Mouse (Mus musculus): ENCODE measurements around the gene Capsl. TPM values are rescaled to one million over a fixed set of nuclear protein-coding genes. Genes with fewer than 3 reads are reported as not detected.

Gene Capsl
- polyA plus RNA-seq (2014; fragmentation: Nextera tagmentation; extraction: Ambion mirVana) = 3.2 and 4.4 TPM in 2 replicates

GRCm38 (mm10) chr15:9435534-9436180 lies at the start of gene Capsl:
Gene Capsl, plus strand, starts transcription at chr15:9436028.
- Histone ChIP-seq H3K27me3 (ENCODE audit: control insufficient read depth, insufficient read depth, low read length) (no peaks in the 10 kb centered on the region), H3K27ac (ENCODE audit: low read depth, low read length) (no peak within 1 kb of the TSS), H3K9me3 (ENCODE audit: control insufficient read depth, low read length) (no peaks in the 10 kb centered on the region), H3K9ac (replicated peaks; ENCODE audit: low read depth, low read length) (no peak within 1 kb of the TSS), H3K4me2 (ENCODE audit: low read depth, low read length) (no peak within 1 kb of the TSS), H3K4me3 (ENCODE audit: low read depth, low read length) (no peak within 1 kb of the TSS), H3K4me1 (ENCODE audit: control insufficient read depth, insufficient read depth, low read length) (no peaks in the 10 kb centered on the region), H3K36me3 (ENCODE audit: control insufficient read depth, insufficient read depth, low read length) (no peaks in the 10 kb centered on the region)
- ATAC-seq (ENCODE audit: low read depth) = peak; percentile 82
- WGBS = 52% methylated on average over 12 of the region's 12 CpGs

GRCm38 (mm10) chr15:9409475-9409874 lies 26.4 kb upstream of the Capsl start:
- no peaks in the 10 kb centered on the region for H3K4me1 ChIP-seq (ENCODE audit: control insufficient read depth, insufficient read depth, low read length)
- no peaks in the 10 kb centered on the region for H3K27me3 ChIP-seq (ENCODE audit: control insufficient read depth, insufficient read depth, low read length)
- 91% methylated on average over 3 of the region's 3 CpGs for WGBS
- no peak overlapping the region for H3K4me2 ChIP-seq (ENCODE audit: low read depth, low read length)
- no peak overlapping the region for H3K4me3 ChIP-seq (ENCODE audit: low read depth, low read length)
- H3K36me3 ChIP-seq (ENCODE audit: control insufficient read depth, insufficient read depth, low read length) = no peaks in the 10 kb centered on the region
- no peak for ATAC-seq (ENCODE audit: low read depth)
- H3K9me3 ChIP-seq (ENCODE audit: control insufficient read depth, low read length) = no peaks in the 10 kb centered on the region
- no peak overlapping the region for H3K27ac ChIP-seq (ENCODE audit: low read depth, low read length)
- no peak overlapping the region for H3K9ac ChIP-seq (replicated peaks; ENCODE audit: low read depth, low read length)

GRCm38 (mm10) chr15:9421163-9421562 lies 14.7 kb upstream of the Capsl start:
- Histone ChIP-seq H3K9ac (replicated peaks; ENCODE audit: low read depth, low read length) (no peak overlapping the region), H3K27me3 (ENCODE audit: control insufficient read depth, insufficient read depth, low read length) (no peaks in the 10 kb centered on the region), H3K27ac (ENCODE audit: low read depth, low read length) (no peak overlapping the region), H3K9me3 (ENCODE audit: control insufficient read depth, low read length) (no peaks in the 10 kb centered on the region), H3K4me2 (ENCODE audit: low read depth, low read length) (no peak overlapping the region), H3K4me3 (ENCODE audit: low read depth, low read length) (no peak overlapping the region), H3K36me3 (ENCODE audit: control insufficient read depth, insufficient read depth, low read length) (no peaks in the 10 kb centered on the region), H3K4me1 (ENCODE audit: control insufficient read depth, insufficient read depth, low read length) (no peaks in the 10 kb centered on the region)
- no peak for ATAC-seq (ENCODE audit: low read depth)

- Histone ChIP-seq H3K4me2 (ENCODE audit: low read depth, low read length) (no peak overlapping the region), H3K4me1 (ENCODE audit: control insufficient read depth, insufficient read depth, low read length) (no peaks in the 10 kb centered on the region), H3K4me3 (ENCODE audit: low read depth, low read length) (no peak overlapping the region), H3K9ac (replicated peaks; ENCODE audit: low read depth, low read length) (no peak overlapping the region), H3K9me3 (ENCODE audit: control insufficient read depth, low read length) (no peaks in the 10 kb centered on the region), H3K36me3 (ENCODE audit: control insufficient read depth, insufficient read depth, low read length) (no peaks in the 10 kb centered on the region), H3K27ac (ENCODE audit: low read depth, low read length) (no peak overlapping the region), H3K27me3 (ENCODE audit: control insufficient read depth, insufficient read depth, low read length) (no peaks in the 10 kb centered on the region)
- no peak for ATAC-seq (ENCODE audit: low read depth)
These were observed 8.0 kb upstream of the Capsl start for GRCm38 (mm10) chr15:9427849-9428248.

GRCm38 (mm10) chr15:9429843-9430242 lies 6.0 kb upstream of the Capsl start:
- no peak overlapping the region for H3K27ac ChIP-seq (ENCODE audit: low read depth, low read length)
- H3K4me3 ChIP-seq (ENCODE audit: low read depth, low read length) = no peak overlapping the region
- no peaks in the 10 kb centered on the region for H3K4me1 ChIP-seq (ENCODE audit: control insufficient read depth, insufficient read depth, low read length)
- H3K4me2 ChIP-seq (ENCODE audit: low read depth, low read length) = no peak overlapping the region
- no peaks in the 10 kb centered on the region for H3K36me3 ChIP-seq (ENCODE audit: control insufficient read depth, insufficient read depth, low read length)
- H3K9me3 ChIP-seq (ENCODE audit: control insufficient read depth, low read length) = no peaks in the 10 kb centered on the region
- ATAC-seq (ENCODE audit: low read depth) = no peak
- H3K27me3 ChIP-seq (ENCODE audit: control insufficient read depth, insufficient read depth, low read length) = no peaks in the 10 kb centered on the region
- 94% methylated on average over 3 of the region's 3 CpGs for WGBS
- H3K9ac ChIP-seq (replicated peaks; ENCODE audit: low read depth, low read length) = no peak overlapping the region

GRCm38 (mm10) chr15:9451999-9452398 lies 16.2 kb downstream of the Capsl start:
- H3K27ac ChIP-seq (ENCODE audit: low read depth, low read length) = no peak overlapping the region
- 75% methylated on average over 1 of the region's 1 CpGs for WGBS
- H3K4me2 ChIP-seq (ENCODE audit: low read depth, low read length) = no peak overlapping the region
- H3K36me3 ChIP-seq (ENCODE audit: control insufficient read depth, insufficient read depth, low read length) = no peaks in the 10 kb centered on the region
- no peak overlapping the region for H3K9ac ChIP-seq (replicated peaks; ENCODE audit: low read depth, low read length)
- H3K9me3 ChIP-seq (ENCODE audit: control insufficient read depth, low read length) = no peaks in the 10 kb centered on the region
- H3K4me1 ChIP-seq (ENCODE audit: control insufficient read depth, insufficient read depth, low read length) = no peaks in the 10 kb centered on the region
- no peaks in the 10 kb centered on the region for H3K27me3 ChIP-seq (ENCODE audit: control insufficient read depth, insufficient read depth, low read length)
- H3K4me3 ChIP-seq (ENCODE audit: low read depth, low read length) = no peak overlapping the region
- no peak for ATAC-seq (ENCODE audit: low read depth)

GRCm38 (mm10) chr15:9452842-9453241 lies 17.0 kb downstream of the Capsl start:
- no peak for ATAC-seq (ENCODE audit: low read depth)
- Histone ChIP-seq H3K4me3 (ENCODE audit: low read depth, low read length) (no peak overlapping the region), H3K36me3 (ENCODE audit: control insufficient read depth, insufficient read depth, low read length) (no peaks in the 10 kb centered on the region), H3K9me3 (ENCODE audit: control insufficient read depth, low read length) (no peaks in the 10 kb centered on the region), H3K4me1 (ENCODE audit: control insufficient read depth, insufficient read depth, low read length) (no peaks in the 10 kb centered on the region), H3K27me3 (ENCODE audit: control insufficient read depth, insufficient read depth, low read length) (no peaks in the 10 kb centered on the region), H3K9ac (replicated peaks; ENCODE audit: low read depth, low read length) (no peak overlapping the region), H3K27ac (ENCODE audit: low read depth, low read length) (no peak overlapping the region), H3K4me2 (ENCODE audit: low read depth, low read length) (no peak overlapping the region)
- WGBS = 54% methylated on average over 1 of the region's 1 CpGs

- Histone ChIP-seq H3K27ac (ENCODE audit: low read depth, low read length) (no peak overlapping the region), H3K4me2 (ENCODE audit: low read depth, low read length) (no peak overlapping the region), H3K9ac (replicated peaks; ENCODE audit: low read depth, low read length) (no peak overlapping the region), H3K9me3 (ENCODE audit: control insufficient read depth, low read length) (no peaks in the 10 kb centered on the region), H3K4me3 (ENCODE audit: low read depth, low read length) (no peak overlapping the region), H3K36me3 (ENCODE audit: control insufficient read depth, insufficient read depth, low read length) (no peaks in the 10 kb centered on the region), H3K27me3 (ENCODE audit: control insufficient read depth, insufficient read depth, low read length) (no peaks in the 10 kb centered on the region), H3K4me1 (ENCODE audit: control insufficient read depth, insufficient read depth, low read length) (no peaks in the 10 kb centered on the region)
- 84% methylated on average over 4 of the region's 4 CpGs for WGBS
- no peak for ATAC-seq (ENCODE audit: low read depth)
These were observed 18.4 kb downstream of the Capsl start for GRCm38 (mm10) chr15:9454198-9454597.

- peak; percentile 96 for ATAC-seq (ENCODE audit: low read depth)
- Histone ChIP-seq H3K9me3 (ENCODE audit: control insufficient read depth, low read length) (no peaks in the 10 kb centered on the region), H3K4me2 (ENCODE audit: low read depth, low read length) (no peak overlapping the region), H3K36me3 (ENCODE audit: control insufficient read depth, insufficient read depth, low read length) (no peaks in the 10 kb centered on the region), H3K4me1 (ENCODE audit: control insufficient read depth, insufficient read depth, low read length) (no peaks in the 10 kb centered on the region), H3K27me3 (ENCODE audit: control insufficient read depth, insufficient read depth, low read length) (no peaks in the 10 kb centered on the region), H3K4me3 (ENCODE audit: low read depth, low read length) (no peak overlapping the region), H3K27ac (ENCODE audit: low read depth, low read length) (no peak overlapping the region), H3K9ac (replicated peaks; ENCODE audit: low read depth, low read length) (no peak overlapping the region)
- 74% methylated on average over 4 of the region's 4 CpGs for WGBS
These were observed 19.4 kb downstream of the Capsl start for GRCm38 (mm10) chr15:9455241-9455640.

All from neural tube, embryonic 14.5 days (tissue).